Mouse (Mus musculus) layer of hippocampus, postnatal 36 days (tissue): Measurements from ENCODE around the gene Mapk7. TPM values are rescaled to one million over a fixed set of nuclear protein-coding genes. Genes with fewer than 3 reads are reported as not detected.

Source experiments
- DNase-seq, 2 experiments: peaks; one replicate each; pipeline ENCODE4 v3.0.0; 2022
- total RNA-seq, 2 experiments: library from RNA; stranded (reverse); gene quantifications; 2 replicates each; pipeline ENCODE4 v1.2.3; 2021

Mapk7 gene
- total RNA-seq: 10 to 100 TPM; 28.8 to 33.1 TPM

- peak; percentile 93 to 95 for DNase-seq
Measured at GRCm38 (mm10) chr11:61494129-61494997, at the start of gene Mapk7. Gene Mapk7, minus strand, starts transcription at chr11:61494406.

GRCm38 (mm10) chr11:61541106-61541505, 46.9 kb upstream of the Mapk7 start:
- no peak for DNase-seq

GRCm38 (mm10) chr11:61540642-61541041, 46.4 kb upstream of the Mapk7 start:
- no peak for DNase-seq

DNA sequence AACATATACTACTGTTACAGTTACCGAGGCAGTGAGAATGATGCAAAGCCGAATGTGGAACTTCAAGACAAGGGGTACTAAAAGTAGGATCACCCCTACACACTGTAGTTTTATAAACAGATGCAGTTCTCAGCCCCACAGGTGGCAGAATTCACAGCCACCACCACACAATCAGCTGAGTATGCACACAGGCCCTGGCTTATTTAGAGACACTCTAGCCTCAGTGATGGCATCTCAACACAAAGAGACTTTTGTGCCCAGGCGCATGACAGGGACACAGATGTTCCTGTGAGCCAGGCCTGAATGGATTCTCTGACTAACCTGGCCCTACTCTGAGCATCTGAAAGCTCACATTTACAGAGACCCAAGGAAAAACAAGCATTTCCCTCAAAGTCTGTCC, 43.2 kb upstream of the Mapk7 start:
- DNase-seq: peak in 1 of 2 experiments; percentile 54

- DNase-seq: no peak
Measured at GRCm38 (mm10) chr11:61536952-61537351, 42.7 kb upstream of the Mapk7 start.

GRCm38 (mm10) chr11:61535530-61535929, 41.3 kb upstream of the Mapk7 start:
- no peak for DNase-seq

DNA sequence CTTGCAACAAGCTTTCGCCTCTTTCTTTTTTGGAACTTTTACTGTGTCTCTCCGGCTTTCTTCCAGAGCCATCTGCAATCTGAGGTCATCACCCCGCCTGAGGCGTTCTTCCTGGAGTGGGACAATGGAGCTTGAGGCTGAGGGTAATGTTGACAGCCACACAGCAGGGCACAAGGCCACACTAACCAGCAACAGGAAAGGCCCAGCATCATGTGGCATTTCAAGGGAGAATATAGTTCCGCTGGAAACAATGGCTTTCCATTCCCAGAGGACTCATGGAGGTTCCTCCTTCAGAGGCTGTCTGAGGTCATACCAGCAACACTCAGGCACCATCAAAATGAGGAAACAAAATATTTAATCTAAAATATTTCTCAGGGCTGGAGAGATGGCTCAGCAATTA, 39.4 kb upstream of the Mapk7 start:
- no peak for DNase-seq

DNA sequence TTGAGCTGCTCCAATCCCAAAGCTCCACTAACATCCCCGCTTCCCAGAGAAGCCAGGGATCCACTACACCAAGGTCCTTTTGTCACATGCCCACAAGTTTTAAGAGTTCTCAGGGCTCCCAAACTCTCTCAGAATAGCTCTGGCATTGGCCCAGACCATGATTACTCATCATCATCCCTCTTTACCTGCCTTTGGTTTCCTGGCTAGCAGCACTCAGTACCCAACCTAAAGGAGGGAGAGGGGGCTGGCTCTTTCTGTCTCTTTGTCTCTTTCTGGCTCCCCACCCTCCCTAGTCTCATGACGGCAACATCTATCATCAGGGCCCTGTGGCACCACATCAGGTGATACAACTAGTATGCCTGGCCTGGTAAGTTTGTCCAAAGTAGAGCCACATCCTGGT, 38.6 kb upstream of the Mapk7 start:
- no peak for DNase-seq

GRCm38 (mm10) chr11:61529268-61529713, 35.1 kb upstream of the Mapk7 start:
- DNase-seq: peak; percentile 34 to 57

- no peak for DNase-seq
Measured at GRCm38 (mm10) chr11:61526872-61527271, 32.7 kb upstream of the Mapk7 start.

DNA sequence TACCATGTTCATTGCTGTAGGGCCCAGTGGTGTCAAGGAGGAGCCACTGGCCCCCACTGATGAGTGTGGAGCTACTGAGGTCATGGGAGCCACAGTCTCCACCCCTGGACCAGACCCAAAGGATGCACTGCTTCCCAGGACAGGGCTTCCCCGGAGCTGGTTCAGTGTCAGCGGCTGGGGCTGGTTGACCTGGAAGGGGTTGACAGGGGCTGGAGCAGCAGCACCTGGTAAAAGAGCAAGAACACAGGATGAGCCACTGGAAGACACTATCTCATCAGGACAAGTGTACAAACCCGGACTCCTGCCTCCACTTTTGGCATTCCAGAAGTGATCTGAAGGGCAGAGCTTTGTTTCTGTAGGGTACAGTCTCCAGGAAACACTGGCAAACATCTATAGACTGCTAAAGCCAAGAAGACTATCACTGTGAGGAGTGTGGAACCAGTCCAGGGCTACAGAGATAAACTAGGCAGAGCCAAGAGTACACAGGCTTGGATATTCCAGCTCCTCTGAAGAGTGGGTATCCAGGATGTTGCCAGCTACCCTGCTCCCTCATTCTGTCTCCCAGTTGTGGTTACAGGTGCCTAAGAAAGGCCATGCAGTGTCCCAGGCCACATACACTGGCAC, 25.4 kb upstream of the Mapk7 start:
- no peak for DNase-seq

DNA sequence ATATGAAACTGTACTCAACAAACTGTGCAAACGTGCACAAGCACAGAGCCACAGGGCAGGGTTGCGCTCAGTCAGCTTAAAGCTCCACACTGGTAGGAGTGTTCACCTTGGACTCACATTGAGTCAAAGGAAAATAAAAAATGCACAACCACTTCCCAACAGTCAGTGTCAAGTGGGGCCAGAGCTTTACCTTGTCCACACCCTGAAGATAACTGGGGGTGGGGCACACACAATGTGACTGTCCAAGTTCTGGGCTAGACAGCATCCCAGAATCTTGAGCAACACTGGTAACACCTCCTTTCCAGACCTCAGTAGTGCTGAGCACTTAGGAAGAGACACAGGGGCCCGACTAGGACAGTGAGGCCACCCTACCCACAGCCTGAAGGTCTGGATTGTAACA, 24.7 kb upstream of the Mapk7 start:
- DNase-seq: no peak

DNA sequence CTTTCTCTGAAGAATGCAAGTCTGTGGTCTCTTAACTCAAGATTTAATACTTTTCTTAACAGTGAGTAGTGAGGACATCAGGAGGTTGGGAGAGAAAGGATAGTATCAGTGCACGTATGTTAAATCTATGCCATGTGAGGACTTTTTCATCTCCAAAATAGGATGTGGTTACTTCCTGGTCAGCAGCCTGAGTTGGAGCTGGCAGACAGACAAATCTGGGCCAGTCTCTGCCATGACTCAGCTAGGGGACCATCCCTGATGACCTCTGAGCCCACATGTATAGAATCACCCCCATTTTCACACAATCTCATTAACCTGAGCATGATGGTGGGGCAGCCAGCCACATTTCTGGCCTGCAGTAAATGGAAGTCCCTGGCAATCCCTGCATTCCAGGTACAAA, 23.8 kb upstream of the Mapk7 start:
- DNase-seq: no peak

DNA sequence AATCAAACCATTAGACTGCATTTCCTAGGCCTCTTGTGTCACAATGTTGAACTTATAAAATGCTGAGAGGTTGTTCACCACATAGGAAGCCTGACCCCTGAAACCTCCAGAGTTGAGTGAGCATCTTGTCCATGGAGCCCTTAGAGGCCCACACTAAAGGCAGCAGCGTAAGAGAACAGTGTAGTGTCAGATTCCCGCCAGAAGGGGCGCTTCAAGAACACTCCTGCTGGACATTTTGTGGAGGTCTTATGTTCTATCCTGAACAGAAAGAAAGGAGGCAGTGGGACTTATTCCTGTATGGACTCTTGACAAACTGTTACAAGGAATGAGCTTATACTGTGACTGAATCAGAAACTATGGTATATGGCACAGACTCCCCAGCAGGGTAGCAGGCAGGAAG, 20.7 kb upstream of the Mapk7 start:
- no peak for DNase-seq

DNA sequence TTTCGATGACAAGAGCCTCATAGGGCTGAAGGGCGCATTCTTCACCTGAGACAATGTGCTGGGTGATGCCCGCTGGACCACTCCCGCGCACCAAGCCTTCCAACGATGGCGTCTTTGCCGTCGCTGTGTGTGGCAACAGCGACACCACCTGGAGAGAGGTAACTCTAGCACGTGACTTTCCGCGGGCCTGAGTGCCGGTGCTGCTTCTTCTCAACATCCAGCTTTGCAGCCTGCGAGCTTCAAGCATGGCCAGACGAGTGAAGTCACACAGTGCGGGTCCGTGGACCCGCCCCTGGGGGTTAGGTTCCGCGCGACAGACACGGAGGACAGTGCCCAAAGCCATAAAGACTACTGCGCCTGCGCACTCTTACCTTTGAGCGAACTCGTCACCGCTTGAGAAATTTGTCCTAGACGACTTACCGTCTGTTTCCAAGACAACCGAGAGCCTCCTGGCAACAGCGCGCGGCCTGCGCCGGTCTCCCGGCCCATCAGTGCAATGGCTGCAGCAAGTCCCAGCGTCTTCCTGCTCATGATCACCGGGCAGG, 10.6 kb upstream of the Mapk7 start, which contains the start of gene B9d1:
Gene B9d1 (plus strand): TSS at position 432 of the 545 bp plus-strand sequence.
- DNase-seq: peak; percentile 95 to 96

- no peak for DNase-seq
Measured at GRCm38 (mm10) chr11:61503933-61504332, 9.7 kb upstream of the Mapk7 start.

DNA sequence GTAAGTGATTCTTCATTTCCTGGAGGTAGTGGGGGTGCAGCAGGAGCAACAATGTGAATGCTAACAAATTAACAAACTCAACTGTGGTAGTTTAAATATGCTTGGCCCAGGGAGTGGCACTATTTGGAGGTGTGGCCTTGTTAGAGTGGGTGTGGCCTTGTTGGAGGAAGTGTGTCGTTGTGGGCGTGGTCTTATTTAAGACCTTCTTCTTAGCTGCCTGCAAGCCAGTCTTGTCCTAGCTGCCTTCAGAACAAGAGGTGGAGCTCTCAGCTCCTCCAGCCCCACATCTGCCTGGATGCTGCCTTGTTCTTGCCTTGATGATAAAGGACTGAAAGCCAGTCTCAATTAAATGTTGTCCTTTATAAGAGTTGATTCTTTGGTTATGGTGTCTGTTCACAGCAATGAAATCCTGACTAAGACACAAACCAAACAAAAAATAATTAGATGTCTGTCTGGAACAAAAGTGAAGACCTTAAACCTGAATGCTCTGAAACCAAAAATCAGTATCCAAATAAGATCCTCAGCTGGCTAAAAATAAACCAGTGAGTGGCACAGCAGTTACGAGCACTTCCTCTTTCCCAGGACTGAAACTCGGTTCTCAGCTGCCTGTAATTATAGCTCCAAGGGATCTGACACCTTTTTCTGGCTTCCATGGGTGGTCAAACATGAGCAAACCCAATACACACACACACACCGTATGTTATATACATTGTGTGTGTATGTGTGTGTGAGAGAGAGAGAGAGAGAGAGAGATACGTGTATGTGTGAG, 4.7 kb upstream of the Mapk7 start:
- no peak for DNase-seq

DNA sequence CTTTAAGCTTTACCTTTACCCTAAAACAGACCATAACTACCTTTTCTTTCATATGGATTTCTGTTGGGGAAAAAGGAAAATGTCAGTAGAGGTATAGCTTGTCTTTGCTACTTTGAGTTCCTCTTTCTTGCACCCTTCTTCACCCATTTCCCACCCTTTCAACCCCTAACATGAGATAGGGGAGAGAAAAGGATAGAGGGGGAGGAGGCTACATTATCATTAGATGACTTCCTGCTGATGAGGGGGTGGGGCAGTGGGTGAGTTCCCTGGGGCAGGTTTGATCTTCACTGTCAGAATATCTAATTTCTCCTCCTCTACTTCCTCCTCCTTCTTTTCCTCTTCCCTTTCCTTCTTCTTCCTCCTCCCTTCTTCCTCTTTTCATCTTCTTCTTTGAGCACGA, 3.3 kb upstream of the Mapk7 start:
- DNase-seq: no peak

- DNase-seq: no peak
Measured at GRCm38 (mm10) chr11:61495528-61495927, 1.3 kb upstream of the Mapk7 start.

- peak in 1 of 2 experiments; percentile 45 for DNase-seq
Measured at GRCm38 (mm10) chr11:61493525-61494128, 579 bp downstream of the Mapk7 start.

DNA sequence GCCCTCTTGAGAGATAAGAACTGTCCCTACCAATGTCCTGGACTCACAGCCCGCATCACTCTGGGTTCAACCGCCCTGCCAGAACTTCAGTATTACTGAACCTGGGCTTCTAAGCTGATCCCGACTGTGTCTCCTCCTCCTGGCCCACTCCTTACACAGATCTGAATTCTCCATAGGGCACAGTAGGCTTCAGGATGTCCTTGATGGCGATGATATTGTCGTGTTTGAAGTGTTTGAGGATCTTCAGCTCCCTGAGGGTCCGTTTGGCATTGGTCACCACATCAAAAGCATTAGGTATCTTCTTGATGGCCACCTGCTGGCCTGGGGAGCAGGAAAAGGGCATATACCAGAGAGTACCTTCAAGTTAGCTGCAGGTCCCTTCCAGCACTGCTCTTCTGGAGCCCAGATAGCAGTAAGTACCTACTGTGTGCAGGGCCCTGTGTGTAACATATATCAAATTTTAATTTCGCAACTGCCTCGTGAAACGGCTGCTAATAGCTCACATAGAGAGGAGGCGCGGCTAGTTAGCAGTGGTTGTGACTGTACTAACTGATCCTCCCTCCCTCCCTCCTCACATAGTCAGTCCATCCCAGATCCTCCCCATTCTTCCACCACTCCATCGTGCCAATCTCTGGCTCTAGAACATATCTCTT, 1.3 kb downstream of the Mapk7 start:
- no peak for DNase-seq
